28 mouse cellular contexts compared by ENCODE assay signal in genomic region chr3:146123464-146123825, GRCm38 (mm10). TPM values are rescaled to one million over a fixed set of nuclear protein-coding genes. Genes with fewer than 3 reads are reported as not detected.
A peak's percentile ranks its signal among the peaks of the same experiment; 100 is the strongest.
DNase-seq lines count a peak whose midpoint lies in the region; ATAC-seq and TF ChIP-seq lines count a peak whose summit lies in the region.
"Had no signal": no experiment of that assay in that cellular context is flagged by ENCODE, and none has a peak within 500 bp of the region (broad histone marks: within the 10 kb centered on the region; RNA-seq: fewer than 3 reads in every experiment).

No protein-coding gene starts in this region.

- H3K4me2 ChIP-seq in forebrain, embryonic 14.5 days (ENCODE audit: low read length), result no peak overlapping the region
- H3K4me2 ChIP-seq in lung, embryonic 16.5 days (ENCODE audit: low read depth, low read length), result no peak overlapping the region
- no peak overlapping the region for H3K4me2 ChIP-seq in lung, postnatal 0 days (replicated peaks; ENCODE audit: low read depth, low read length)
- peak overlapping the region; percentile 83 for H3K4me2 ChIP-seq in CH12.LX (ENCODE audit: insufficient read depth, low read depth, poor library complexity, severe bottlenecking)
- H3K4me2 ChIP-seq in forebrain, embryonic 16.5 days (ENCODE audit: low read length), result no peak overlapping the region
- H3K4me2 ChIP-seq: embryonic facial prominence, embryonic 12.5 days; heart, embryonic 15.5 days; hindbrain, embryonic 15.5 days; limb, embryonic 12.5 days; liver, embryonic 13.5 days; midbrain, embryonic 12.5 days had no signal

- H3K36me3 ChIP-seq in forebrain, embryonic 14.5 days (ENCODE audit: control insufficient read depth, insufficient read depth, low read length), result no peaks in the 10 kb centered on the region
- H3K36me3 ChIP-seq in forebrain, embryonic 10.5 days (replicated peaks), result no peaks in the 10 kb centered on the region
- H3K36me3 ChIP-seq in lung, embryonic 16.5 days (ENCODE audit: control insufficient read depth, insufficient read depth, low read length), result no peaks in the 10 kb centered on the region
- no peaks in the 10 kb centered on the region for H3K36me3 ChIP-seq in lung, postnatal 0 days (ENCODE audit: insufficient read depth, low read length)
- peaks cover 0 to 2% of the 10 kb centered on the region in 2 experiments for H3K36me3 ChIP-seq in CH12.LX (replicated peaks in 1 of 2; ENCODE audit: control insufficient read depth in 1 of 2, insufficient read depth in 1 of 2, low read length in 1 of 2)
- no peaks in the 10 kb centered on the region for H3K36me3 ChIP-seq in forebrain, embryonic 16.5 days (ENCODE audit: control insufficient read depth, insufficient read depth)
- H3K36me3 ChIP-seq: embryonic facial prominence, embryonic 12.5 days; heart, embryonic 15.5 days; hindbrain, embryonic 15.5 days; limb, embryonic 12.5 days; liver, embryonic 13.5 days; midbrain, embryonic 12.5 days had no signal

- in situ Hi-C loops in CH12.LX (cut with MboI; ENCODE audit: low pct_ligation_motif_present, low pct_unique_long_range_greater_than_20kb, low sequenced_read_pairs), result no loop called here

- H3K27ac ChIP-seq in forebrain, embryonic 14.5 days (ENCODE audit: low read depth, low read length), result no peak overlapping the region
- no peak overlapping the region for H3K27ac ChIP-seq in forebrain, embryonic 10.5 days
- H3K27ac ChIP-seq in lung, embryonic 16.5 days (ENCODE audit: low read length), result no peak overlapping the region
- H3K27ac ChIP-seq in lung, postnatal 0 days (ENCODE audit: low read length), result no peak overlapping the region
- peak overlapping the region; percentile 54 for H3K27ac ChIP-seq in CH12.LX (ENCODE audit: insufficient read depth, low read depth)
- H3K27ac ChIP-seq in forebrain, embryonic 16.5 days (ENCODE audit: low read length), result no peak overlapping the region
- H3K27ac ChIP-seq: embryonic facial prominence, embryonic 12.5 days; heart, embryonic 15.5 days; hindbrain, embryonic 15.5 days; limb, embryonic 12.5 days; liver, embryonic 13.5 days; midbrain, embryonic 12.5 days had no signal

- no peak overlapping the region for H3K9ac ChIP-seq in forebrain, embryonic 14.5 days (ENCODE audit: low read length)
- H3K9ac ChIP-seq in lung, embryonic 16.5 days (ENCODE audit: low read length), result no peak overlapping the region
- H3K9ac ChIP-seq in lung, postnatal 0 days (replicated peaks; ENCODE audit: low read depth), result no peak overlapping the region
- H3K9ac ChIP-seq in CH12.LX (ENCODE audit: insufficient read depth, low read depth), result no peak overlapping the region
- H3K9ac ChIP-seq in forebrain, embryonic 16.5 days (replicated peaks; ENCODE audit: low read depth, low read length), result no peak overlapping the region
- H3K9ac ChIP-seq: embryonic facial prominence, embryonic 12.5 days; heart, embryonic 15.5 days; hindbrain, embryonic 15.5 days; limb, embryonic 12.5 days; liver, embryonic 13.5 days; midbrain, embryonic 12.5 days had no signal

- 53% methylated on average over 9 of the region's 9 CpGs for WGBS in forebrain, embryonic 14.5 days
- WGBS in forebrain, embryonic 10.5 days, result 88% methylated on average over 9 of the region's 9 CpGs
- 51% methylated on average over 9 of the region's 9 CpGs for WGBS in lung, embryonic 16.5 days
- 60% methylated on average over 9 of the region's 9 CpGs for WGBS in lung, postnatal 0 days
- WGBS in forebrain, embryonic 16.5 days, result 47% methylated on average over 9 of the region's 9 CpGs

- DNase-seq in forebrain, embryonic 14.5 days (ENCODE audit: low spot score), result peak; percentile 51
- DNase-seq in forebrain, embryonic 10.5 days (ENCODE audit: extremely low spot score, low spot score), result no peak
- DNase-seq in lung, postnatal 0 days (ENCODE audit: low spot score), result no peak
- peak; percentile 23 for DNase-seq in CH12.LX (ENCODE audit: extremely low read depth)
- DNase-seq in left cerebral cortex, postnatal 36 days (ENCODE audit: low spot score in 2 of 2), result no peak
- no peak for DNase-seq in left cerebral cortex, adult 9 months (ENCODE audit: low spot score in 2 of 2)
- DNase-seq: cerebellum, adult 11-12 months; heart, adult 18-20 months; kidney, adult 2 months; kidney, postnatal 14 days; liver, embryonic 13.5 days; lung, postnatal 36 days; right cerebral cortex, postnatal 14 days; thymus, postnatal 25 days had no signal

- peaks cover 4% of the 10 kb centered on the region; the same call in 1 of the 2 replicates for H3K4me1 ChIP-seq in forebrain, embryonic 14.5 days (ENCODE audit: control insufficient read depth, insufficient read depth, low read length)
- H3K4me1 ChIP-seq in forebrain, embryonic 10.5 days, result peaks cover 17% of the 10 kb centered on the region
- H3K4me1 ChIP-seq in lung, embryonic 16.5 days (replicated peaks; ENCODE audit: control insufficient read depth, insufficient read depth, low read length), result peaks cover 3% of the 10 kb centered on the region; the same call in 1 of the 2 replicates
- no peaks in the 10 kb centered on the region for H3K4me1 ChIP-seq in lung, postnatal 0 days (ENCODE audit: insufficient read depth, low read depth, low read length)
- H3K4me1 ChIP-seq in CH12.LX (ENCODE audit: control insufficient read depth in 1 of 2, insufficient read depth in 2 of 2), result peaks cover 18 to 55% of the 10 kb centered on the region in 2 experiments
- peaks cover 4% of the 10 kb centered on the region; the same call in 1 of the 2 replicates for H3K4me1 ChIP-seq in forebrain, embryonic 16.5 days (replicated peaks; ENCODE audit: control insufficient read depth, insufficient read depth, low read length)

- dilution Hi-C loops in CH12.LX (cut with MboI; ENCODE audit: extremely low pct_ligation_motif_present, extremely low pct_unique_long_range_greater_than_20kb, low sequenced_read_pairs), result no loop called here

- TF ChIP-seq CTCF in lung, postnatal 0 days (IDR thresholded peaks at IDR 0.05), result no peak
- no peak for TF ChIP-seq CTCF in CH12.LX (conservative IDR thresholded peaks at IDR 0.05 in 1 of 2, IDR thresholded peaks at IDR 0.05 in 1 of 2; ENCODE audit: low read depth in 2 of 2, low read length in 2 of 2)

- H3K27me3 ChIP-seq in forebrain, embryonic 14.5 days (replicated peaks; ENCODE audit: control insufficient read depth, insufficient read depth, low read length), result no peaks in the 10 kb centered on the region
- peaks cover 20% of the 10 kb centered on the region for H3K27me3 ChIP-seq in forebrain, embryonic 10.5 days (ENCODE audit: poor library complexity, severe bottlenecking)
- peaks cover 3% of the 10 kb centered on the region; the same call in 1 of the 2 replicates for H3K27me3 ChIP-seq in lung, embryonic 16.5 days (ENCODE audit: control insufficient read depth, insufficient read depth, low read depth, low read length)
- no peaks in the 10 kb centered on the region for H3K27me3 ChIP-seq in lung, postnatal 0 days (replicated peaks; ENCODE audit: insufficient read depth, low read length)
- H3K27me3 ChIP-seq in CH12.LX (replicated peaks), result no peaks in the 10 kb centered on the region
- H3K27me3 ChIP-seq in forebrain, embryonic 16.5 days (replicated peaks; ENCODE audit: control insufficient read depth, insufficient read depth, low read length), result 0 out of 2 replicates have a peak, but pooled peaks cover 5% of the 10 kb centered on the region

- ATAC-seq in forebrain, embryonic 14.5 days, result no peak
- 0 out of 2 replicates have a peak, but pooled peaks have one; percentile 60 for ATAC-seq in lung, embryonic 16.5 days (ENCODE audit: low read depth)
- no peak for ATAC-seq in lung, postnatal 0 days
- peak; percentile 47 for ATAC-seq in forebrain, embryonic 16.5 days

- no peaks in the 10 kb centered on the region for H3K9me3 ChIP-seq in forebrain, embryonic 14.5 days (replicated peaks; ENCODE audit: control insufficient read depth, low read length)
- no peaks in the 10 kb centered on the region for H3K9me3 ChIP-seq in forebrain, embryonic 10.5 days
- H3K9me3 ChIP-seq in lung, embryonic 16.5 days (ENCODE audit: control insufficient read depth, low read length), result no peaks in the 10 kb centered on the region
- no peaks in the 10 kb centered on the region for H3K9me3 ChIP-seq in lung, postnatal 0 days (ENCODE audit: low read length)
- no peaks in the 10 kb centered on the region for H3K9me3 ChIP-seq in CH12.LX (replicated peaks; ENCODE audit: low read length)
- no peaks in the 10 kb centered on the region for H3K9me3 ChIP-seq in forebrain, embryonic 16.5 days (ENCODE audit: control insufficient read depth, low read length)
- H3K9me3 ChIP-seq: embryonic facial prominence, embryonic 12.5 days; heart, embryonic 15.5 days; hindbrain, embryonic 15.5 days; limb, embryonic 12.5 days; liver, embryonic 13.5 days; midbrain, embryonic 12.5 days had no signal

- no peak for TF ChIP-seq RAD21 in CH12.LX (IDR thresholded peaks at IDR 0.05; ENCODE audit: low read depth, low read length)

- intact Hi-C loops in left cerebral cortex, postnatal 36 days (cut with DNase I), result no loop called here

- TF ChIP-seq EP300 in lung, postnatal 0 days (IDR thresholded peaks at IDR 0.05), result no peak
- TF ChIP-seq EP300 in CH12.LX (IDR thresholded peaks at IDR 0.05; ENCODE audit: low read length), result no peak

- TF ChIP-seq POLR2A in CH12.LX (IDR thresholded peaks at IDR 0.05; ENCODE audit: low read depth, low read length), result no peak

- no peak overlapping the region for H3K4me3 ChIP-seq in forebrain, embryonic 14.5 days (ENCODE audit: low read depth, low read length)
- no peak overlapping the region for H3K4me3 ChIP-seq in forebrain, embryonic 10.5 days
- H3K4me3 ChIP-seq in lung, embryonic 16.5 days (ENCODE audit: low read length), result no peak overlapping the region
- H3K4me3 ChIP-seq in lung, postnatal 0 days (ENCODE audit: low read depth, low read length), result no peak overlapping the region
- H3K4me3 ChIP-seq in CH12.LX (replicated peaks in 1 of 3; ENCODE audit: low read depth in 2 of 3, low read length in 2 of 3, poor library complexity in 1 of 3), result peak overlapping the region in 1 of 3 experiments; percentile 13
- no peak overlapping the region for H3K4me3 ChIP-seq in forebrain, embryonic 16.5 days (replicated peaks; ENCODE audit: low read length)
- H3K4me3 ChIP-seq: embryonic facial prominence, embryonic 12.5 days; heart, embryonic 15.5 days; hindbrain, embryonic 15.5 days; limb, embryonic 12.5 days; liver, embryonic 13.5 days; midbrain, embryonic 12.5 days had no signal

- no peaks in the 10 kb centered on the region for H3K79me2 ChIP-seq in CH12.LX (replicated peaks; ENCODE audit: control insufficient read depth, extremely low read depth, insufficient read depth, poor library complexity, severe bottlenecking)

RNA-seq across cellular contexts. Expression of gene Mcoln3, which starts 6.2 kb away (rescaled TPM):
- 0.40 and 0.46 TPM in 2 replicates for polyA plus RNA-seq in forebrain, embryonic 14.5 days (2014; fragmentation: Nextera tagmentation; extraction: Ambion mirVana)
- 6.3 and 7.1 TPM in 2 replicates for polyA plus RNA-seq in forebrain, embryonic 10.5 days (2016; fragmentation: Nextera tagmentation; extraction: Ambion mirVana)
- polyA plus RNA-seq in lung, embryonic 16.5 days (2015; fragmentation: Nextera tagmentation; extraction: Ambion mirVana), result 0.69 and 0.75 TPM in 2 replicates
- polyA plus RNA-seq in lung, postnatal 0 days (2015; fragmentation: Nextera tagmentation; extraction: Ambion mirVana), result 0.52 and 0.55 TPM in 2 replicates
- total RNA-seq in CH12.LX (2012; rRNA removed), result 7.2 and 11.3 TPM in 2 replicates
- 5.3 and 6.4 TPM in 2 replicates for total RNA-seq in CH12.LX (2014; rRNA removed)
- polyA plus RNA-seq in CH12.LX (2012; ENCODE audit: insufficient read length, low read depth), result 5.2 and 7.2 TPM in 2 replicates
- 0.18 and 0.34 TPM in 2 replicates for polyA plus RNA-seq in forebrain, embryonic 16.5 days (2015; fragmentation: Nextera tagmentation; extraction: Ambion mirVana)
- not detected for total RNA-seq in left cerebral cortex, postnatal 36 days (2021)
- total RNA-seq: adrenal gland, adult 18-20 months; gastrocnemius, adult 8-10 months; layer of hippocampus, adult 8-10 months; left cerebral cortex, adult 18-20 months; MEL had no signal

RNA-seq across cellular contexts. Expression of gene Wdr63, which starts 15.5 kb away (rescaled TPM):
- 1.5 and 2.1 TPM in 2 replicates for polyA plus RNA-seq in forebrain, embryonic 14.5 days (2014; fragmentation: Nextera tagmentation; extraction: Ambion mirVana)
- polyA plus RNA-seq in forebrain, embryonic 10.5 days (2016; fragmentation: Nextera tagmentation; extraction: Ambion mirVana), result not detected in 2 replicates
- polyA plus RNA-seq in lung, embryonic 16.5 days (2015; fragmentation: Nextera tagmentation; extraction: Ambion mirVana), result 3.5 and 3.6 TPM in 2 replicates
- polyA plus RNA-seq in lung, postnatal 0 days (2015; fragmentation: Nextera tagmentation; extraction: Ambion mirVana), result 2.7 and 2.9 TPM in 2 replicates
- total RNA-seq in CH12.LX (2012; rRNA removed) (not detected in 2 replicates), CH12.LX (2014; rRNA removed) (not detected in 2 replicates)
- polyA plus RNA-seq in CH12.LX (2012; ENCODE audit: insufficient read length, low read depth), result not detected in 2 replicates
- 0.62 and 0.92 TPM in 2 replicates for polyA plus RNA-seq in forebrain, embryonic 16.5 days (2015; fragmentation: Nextera tagmentation; extraction: Ambion mirVana)
- total RNA-seq in left cerebral cortex, postnatal 36 days (2021), result under 1 TPM in 1 of 2 experiments, not detected in 1; 0.64 TPM
- total RNA-seq: adrenal gland, adult 18-20 months; common myeloid progenitor, adult 5-6 weeks; gastrocnemius, adult 8-10 months; MEL had no signal
- polyA plus RNA-seq: kidney, adult 2 months; limb, embryonic 12.5 days; neural tube, embryonic 11.5 days had no signal

RNA-seq across cellular contexts. Expression of gene Mcoln2, which starts 26.2 kb away (rescaled TPM):
- polyA plus RNA-seq in forebrain, embryonic 14.5 days (2014; fragmentation: Nextera tagmentation; extraction: Ambion mirVana), result 0.56 TPM in 1 of 2 replicates, not detected in the other
- 0.25 and 0.30 TPM in 2 replicates for polyA plus RNA-seq in forebrain, embryonic 10.5 days (2016; fragmentation: Nextera tagmentation; extraction: Ambion mirVana)
- 0.75 and 1.1 TPM in 2 replicates for polyA plus RNA-seq in lung, embryonic 16.5 days (2015; fragmentation: Nextera tagmentation; extraction: Ambion mirVana)
- polyA plus RNA-seq in lung, postnatal 0 days (2015; fragmentation: Nextera tagmentation; extraction: Ambion mirVana), result 0.25 and 0.27 TPM in 2 replicates
- total RNA-seq in CH12.LX (2012; rRNA removed) (32.0 and 43.8 TPM in 2 replicates), CH12.LX (2014; rRNA removed) (31.0 and 35.8 TPM in 2 replicates)
- polyA plus RNA-seq in CH12.LX (2012; ENCODE audit: insufficient read length, low read depth), result 34.9 and 35.1 TPM in 2 replicates
- 0.10 TPM in 1 of 2 replicates, not detected in the other for polyA plus RNA-seq in forebrain, embryonic 16.5 days (2015; fragmentation: Nextera tagmentation; extraction: Ambion mirVana)
- not detected for total RNA-seq in left cerebral cortex, postnatal 36 days (2021)
- total RNA-seq: left cerebral cortex, adult 18-20 months had no signal

Comparison
In these comparisons a context has a peak if more than half of its experiments do, and no peak if none do; other contexts are left out.
1. ATAC-seq: peak in lung, embryonic 16.5 days (single experiment) and forebrain, embryonic 16.5 days (single experiment); none in forebrain, embryonic 14.5 days (single experiment) and lung, postnatal 0 days (single experiment).
2. DNase-seq: peak in forebrain, embryonic 14.5 days (single experiment) and CH12.LX (single experiment); none in forebrain, embryonic 10.5 days (single experiment), lung, postnatal 0 days (single experiment), left cerebral cortex, postnatal 36 days (0 of 2) and left cerebral cortex, adult 9 months (0 of 2).
3. RNA of gene Mcoln2, which starts 26.2 kb away (polyA plus RNA-seq): 34.9 to 35.1 TPM in CH12.LX; 0.75 to 1.1 TPM in lung, embryonic 16.5 days, 0.56 TPM in forebrain, embryonic 14.5 days, 0.25 to 0.27 TPM in lung, postnatal 0 days, 0.25 to 0.30 TPM in forebrain, embryonic 10.5 days and 0.10 TPM in forebrain, embryonic 16.5 days; every median in the first group is over 10 times any median in the second.